Mouse (Mus musculus) ZHBTc4 (cell line): ENCODE results near the gene Brd3.
"Not testable (repeated sequence)": the region's sequence is repeated elsewhere in the genome, so short reads cannot be mapped to it uniquely, and the experiment has no call there.

Experiments used
- DNase-seq: peaks from one replicate; pipeline ENCODE4 v3.0.0-alpha.2; 2011; ENCODE audit warnings: low read depth, low spot score

The Brd3 gene

DNA sequence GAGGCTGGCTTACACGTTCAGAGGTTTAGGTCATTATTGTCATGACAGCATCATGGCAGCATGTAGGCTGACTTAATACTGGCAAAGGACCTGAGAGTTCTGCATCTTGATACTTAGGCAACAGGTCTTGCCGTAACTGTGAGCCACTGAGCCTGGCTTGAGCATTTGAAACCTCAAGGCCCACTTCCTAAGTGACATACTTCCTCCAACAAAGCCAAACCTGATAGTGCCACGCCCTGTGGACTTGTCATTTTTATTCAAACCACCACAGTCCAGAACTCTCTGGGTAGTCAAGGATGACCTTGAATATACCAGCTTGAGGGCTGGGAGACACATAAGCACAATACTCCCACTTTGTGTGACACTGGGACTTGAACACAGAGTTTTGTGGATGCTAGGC lies 5.4 kb upstream of the Brd3 start:
- DNase-seq: peak; percentile 76

DNA sequence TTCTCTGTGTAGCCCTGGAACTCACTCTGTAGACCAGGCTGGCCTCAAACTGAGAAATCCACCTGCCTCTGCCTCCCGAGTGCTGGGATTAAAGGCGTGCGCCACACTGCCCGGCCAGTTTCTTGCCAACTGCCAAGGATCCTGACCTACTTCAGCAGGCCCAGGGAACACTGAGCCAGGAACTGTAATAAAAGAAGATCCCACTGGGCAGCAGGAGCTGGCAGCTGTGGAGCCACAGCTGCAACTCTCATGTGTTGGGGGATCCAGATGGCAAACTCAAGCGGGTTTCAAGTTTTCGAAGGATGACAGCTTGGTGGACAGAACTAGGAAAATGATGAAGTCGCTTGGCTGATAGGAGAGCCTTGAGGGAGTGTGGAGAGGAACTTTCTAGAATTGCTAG lies 3.2 kb upstream of the Brd3 start:
- no peak for DNase-seq

DNA sequence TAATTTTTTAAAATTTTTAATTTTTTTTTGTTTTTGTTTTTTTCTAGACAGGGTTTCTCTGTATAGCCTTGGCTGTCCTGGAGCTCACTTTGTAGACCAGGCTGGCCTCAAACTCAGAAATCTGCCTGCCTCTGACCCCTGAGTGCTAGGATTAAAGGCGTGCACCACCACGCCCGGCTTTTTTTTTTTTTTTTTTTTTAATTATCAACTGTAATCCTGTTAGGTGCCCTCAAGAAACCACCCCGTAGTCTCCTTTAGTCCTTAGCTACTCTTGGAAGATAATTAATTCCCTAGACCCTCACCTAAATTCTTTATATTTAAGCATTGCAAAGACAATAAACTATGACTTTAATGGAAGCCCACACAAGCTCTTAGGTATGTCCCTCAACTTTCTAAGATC lies 804 bp downstream of the Brd3 start:
- not testable (repeated sequence) for DNase-seq

GRCm38 (mm10) chr2:27505539-27505938 lies 1.9 kb downstream of the Brd3 start:
- peak; percentile 100 for DNase-seq

DNA sequence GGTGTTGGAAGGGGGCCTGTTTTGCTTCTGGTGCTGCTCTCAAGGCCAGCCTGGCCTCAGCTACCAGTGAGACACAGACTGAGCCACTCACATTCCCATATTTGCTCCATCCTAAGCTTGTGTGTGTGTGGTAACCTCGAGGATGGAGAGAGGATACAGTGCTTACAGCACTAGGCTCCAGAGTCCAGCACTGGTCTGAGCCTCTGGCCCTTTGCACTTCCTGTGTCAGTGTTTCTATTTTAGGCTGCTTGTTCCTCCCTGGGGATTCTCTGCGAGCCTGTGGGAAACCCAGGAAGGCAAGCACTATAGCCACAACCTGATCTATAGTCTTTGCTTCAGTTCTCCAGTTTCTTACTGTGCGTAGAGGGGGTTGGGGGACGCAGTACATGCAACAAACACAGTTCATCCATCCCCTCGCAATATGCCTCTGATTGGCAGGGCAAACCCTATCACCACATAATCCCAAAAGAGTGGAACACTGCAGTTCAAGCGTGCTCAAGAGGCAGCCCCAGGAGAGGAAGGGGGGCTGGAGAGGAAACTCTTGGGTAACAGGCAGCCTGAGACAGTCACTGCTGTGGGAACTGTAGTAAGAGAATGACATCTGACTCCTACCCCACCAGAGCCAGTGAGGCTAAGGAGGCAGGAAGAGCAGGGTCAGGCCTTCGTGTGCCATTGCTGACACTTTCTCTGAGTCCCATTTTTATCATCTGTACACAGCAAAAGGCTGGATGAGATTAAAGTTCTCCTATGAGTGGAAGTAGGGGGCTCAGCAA lies 3.2 kb downstream of the Brd3 start:
- no peak for DNase-seq

DNA sequence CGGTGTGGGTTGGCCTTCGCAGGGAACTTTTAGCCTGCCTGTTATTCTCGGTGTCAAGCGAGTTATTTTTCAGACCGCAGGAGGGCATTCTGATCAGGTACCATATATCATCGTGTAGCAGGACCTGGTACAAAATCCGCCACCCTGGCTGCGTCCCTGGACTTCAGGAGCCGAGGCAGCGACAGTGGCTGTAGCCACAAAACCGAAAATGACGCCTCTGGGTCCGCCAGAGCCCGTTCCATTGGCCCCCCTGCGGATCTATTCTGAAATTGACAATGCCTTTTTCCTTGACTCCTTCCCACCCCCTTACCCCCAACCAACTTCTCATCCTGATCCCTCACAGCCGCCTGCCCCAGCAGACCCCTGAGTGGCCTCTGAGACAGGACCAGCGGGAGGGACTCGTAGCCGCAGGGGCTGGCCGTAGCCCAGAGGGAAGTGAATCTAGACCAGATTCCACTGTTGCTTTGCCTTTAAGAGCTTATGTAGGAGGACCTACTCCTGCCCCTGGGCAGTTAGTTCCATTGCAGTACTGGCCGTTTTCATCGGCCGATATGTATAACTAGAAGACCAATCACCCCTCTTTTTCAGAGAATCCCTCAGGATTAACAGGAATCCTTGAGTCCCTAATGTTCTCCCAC lies 11.0 kb downstream of the Brd3 start:
- DNase-seq: no peak

DNA sequence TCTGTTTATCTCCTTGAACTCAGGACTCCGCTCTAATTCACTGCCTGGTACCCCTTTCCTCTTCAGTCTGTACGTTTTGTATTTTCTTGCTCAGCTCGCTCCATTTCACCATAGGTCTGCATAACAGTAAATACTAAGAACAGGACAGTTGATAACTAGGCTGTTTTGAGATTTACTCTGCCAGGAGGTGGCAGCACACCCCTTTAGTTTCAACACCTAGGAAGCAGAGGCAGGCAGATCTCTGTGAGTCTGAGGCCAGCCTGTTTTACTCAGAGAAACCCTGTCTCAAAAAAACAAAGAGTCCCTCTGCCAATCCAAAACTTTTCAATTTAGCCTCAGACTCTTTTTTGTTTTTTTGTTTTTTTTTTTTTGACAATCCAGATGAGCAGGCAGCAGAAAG lies 13.5 kb downstream of the Brd3 start:
- peak; percentile 70 for DNase-seq

DNA sequence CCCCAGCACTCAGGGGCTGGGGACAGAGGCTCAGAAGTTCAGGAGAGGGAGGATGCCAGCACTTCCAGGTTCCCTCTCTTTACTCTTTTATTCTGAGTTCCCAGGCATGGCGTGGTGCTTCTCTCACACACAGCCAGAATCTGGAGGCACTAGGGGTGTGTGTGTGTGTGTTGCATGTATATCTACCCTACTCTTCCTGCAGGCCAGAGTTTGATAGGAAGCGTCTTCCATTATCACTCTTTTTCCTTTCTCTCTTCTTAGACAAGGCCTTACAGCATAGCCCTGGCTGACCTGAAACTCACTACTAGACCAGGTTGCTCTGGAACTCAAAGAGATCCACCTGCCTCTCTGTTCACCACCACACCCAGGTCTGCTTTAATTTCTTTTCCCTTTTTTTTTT lies 16.5 kb downstream of the Brd3 start:
- no peak for DNase-seq

- DNase-seq: no peak
Measured at GRCm38 (mm10) chr2:27488362-27488761, 19.1 kb downstream of the Brd3 start.

DNA sequence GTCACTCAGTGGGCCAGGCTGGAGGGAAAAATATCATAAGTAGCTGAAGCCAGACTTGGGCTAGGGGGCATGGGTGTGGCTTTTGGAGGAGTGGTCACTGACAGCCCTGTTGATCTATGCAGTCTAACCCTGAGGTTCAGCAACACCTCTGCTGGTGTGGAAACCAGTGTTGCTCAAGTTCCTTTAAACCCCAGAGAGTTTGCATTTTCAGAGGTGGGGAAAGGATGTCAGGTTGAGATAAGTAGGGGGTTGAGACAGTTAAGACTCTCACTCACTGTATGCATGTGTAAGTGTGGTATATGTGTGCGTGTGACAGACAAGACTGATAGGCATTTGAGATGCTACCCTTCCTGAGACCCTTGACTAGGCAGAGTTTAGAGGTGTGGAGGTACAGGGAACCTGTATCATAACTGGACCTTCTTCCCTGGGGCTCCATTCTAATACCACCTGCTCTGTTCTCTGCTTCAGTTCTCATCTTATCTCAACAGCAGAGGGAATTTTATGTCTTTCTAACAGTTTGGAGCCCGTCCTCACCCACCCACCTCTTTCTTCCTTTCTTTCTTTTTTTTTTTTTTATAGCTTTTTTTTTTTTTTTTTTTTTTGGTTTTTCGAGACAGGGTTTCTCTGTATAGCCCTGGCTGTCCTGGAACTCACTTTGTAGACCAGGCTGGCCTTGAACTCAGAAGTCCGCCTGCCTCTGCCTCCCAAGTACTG lies 20.0 kb downstream of the Brd3 start:
- DNase-seq: peak; percentile 26

DNA sequence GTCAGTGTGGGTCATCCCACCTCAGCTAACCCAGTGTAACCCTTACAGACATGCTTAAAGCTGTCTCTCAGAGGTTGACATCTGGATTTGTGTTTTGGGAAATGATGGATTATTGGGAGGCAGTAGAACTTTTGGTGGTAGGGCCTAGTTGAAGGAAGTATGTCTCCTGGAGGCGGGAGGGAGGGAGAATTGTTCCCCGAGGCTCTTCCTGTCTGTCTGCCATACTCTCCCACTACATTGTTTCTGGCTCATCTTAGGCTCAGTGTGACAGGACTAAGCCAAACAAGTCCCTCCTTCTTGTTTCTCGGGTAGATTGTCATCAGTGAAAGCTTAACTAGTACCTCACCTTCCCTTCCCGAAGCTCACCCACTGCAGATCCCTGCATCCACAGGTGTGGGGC lies 20.7 kb downstream of the Brd3 start:
- DNase-seq: peak; percentile 58

DNA sequence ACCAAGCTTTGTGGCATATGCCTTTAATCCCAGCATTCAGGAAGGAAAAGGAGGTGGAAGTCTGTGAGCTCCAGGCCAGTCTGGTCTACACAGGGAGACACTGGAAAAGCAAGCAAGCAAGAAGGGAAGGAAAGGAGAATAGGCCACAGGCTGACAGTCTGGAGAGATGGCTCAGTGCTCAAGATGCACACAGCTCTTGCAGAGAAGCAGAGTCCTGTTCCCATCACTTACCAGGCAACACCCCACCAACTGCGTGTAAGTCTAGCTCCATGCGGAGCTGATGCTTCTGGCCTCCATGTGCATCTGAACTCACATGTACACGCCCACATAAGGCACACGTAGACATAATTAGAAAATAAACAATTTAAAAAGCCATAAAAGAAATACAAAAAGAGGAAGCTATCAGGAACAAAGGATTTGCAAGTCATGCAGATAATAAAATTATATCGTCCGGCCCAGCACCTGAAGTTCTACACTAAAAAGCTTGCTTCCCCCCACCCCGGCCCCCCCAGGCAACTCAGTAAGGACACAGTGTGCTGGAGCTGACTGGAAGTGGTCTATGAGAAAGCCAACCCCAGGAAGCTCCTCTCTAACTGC lies 25.1 kb downstream of the Brd3 start:
- no peak for DNase-seq

DNA sequence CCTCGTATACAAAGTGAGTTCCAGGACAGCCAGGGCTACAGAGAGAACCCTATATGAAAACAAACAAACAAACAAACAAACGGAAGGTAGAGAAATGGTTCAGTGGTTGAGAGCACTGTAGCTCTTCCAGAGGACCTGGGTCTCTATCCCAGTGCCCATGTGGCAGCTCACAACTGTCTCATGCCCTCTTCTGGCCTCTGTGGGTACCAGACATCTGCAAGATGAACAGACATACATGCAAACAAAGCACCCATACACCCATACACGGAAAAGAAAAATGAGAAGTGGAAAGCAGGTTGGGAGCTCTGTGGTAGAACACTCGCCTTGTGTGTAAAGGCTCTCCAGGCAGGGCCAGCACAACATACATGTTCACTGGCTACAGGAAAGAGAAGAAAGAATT lies 27.1 kb downstream of the Brd3 start:
- DNase-seq: no peak

GRCm38 (mm10) chr2:27479821-27480220 lies 27.6 kb downstream of the Brd3 start:
- no peak for DNase-seq

DNA sequence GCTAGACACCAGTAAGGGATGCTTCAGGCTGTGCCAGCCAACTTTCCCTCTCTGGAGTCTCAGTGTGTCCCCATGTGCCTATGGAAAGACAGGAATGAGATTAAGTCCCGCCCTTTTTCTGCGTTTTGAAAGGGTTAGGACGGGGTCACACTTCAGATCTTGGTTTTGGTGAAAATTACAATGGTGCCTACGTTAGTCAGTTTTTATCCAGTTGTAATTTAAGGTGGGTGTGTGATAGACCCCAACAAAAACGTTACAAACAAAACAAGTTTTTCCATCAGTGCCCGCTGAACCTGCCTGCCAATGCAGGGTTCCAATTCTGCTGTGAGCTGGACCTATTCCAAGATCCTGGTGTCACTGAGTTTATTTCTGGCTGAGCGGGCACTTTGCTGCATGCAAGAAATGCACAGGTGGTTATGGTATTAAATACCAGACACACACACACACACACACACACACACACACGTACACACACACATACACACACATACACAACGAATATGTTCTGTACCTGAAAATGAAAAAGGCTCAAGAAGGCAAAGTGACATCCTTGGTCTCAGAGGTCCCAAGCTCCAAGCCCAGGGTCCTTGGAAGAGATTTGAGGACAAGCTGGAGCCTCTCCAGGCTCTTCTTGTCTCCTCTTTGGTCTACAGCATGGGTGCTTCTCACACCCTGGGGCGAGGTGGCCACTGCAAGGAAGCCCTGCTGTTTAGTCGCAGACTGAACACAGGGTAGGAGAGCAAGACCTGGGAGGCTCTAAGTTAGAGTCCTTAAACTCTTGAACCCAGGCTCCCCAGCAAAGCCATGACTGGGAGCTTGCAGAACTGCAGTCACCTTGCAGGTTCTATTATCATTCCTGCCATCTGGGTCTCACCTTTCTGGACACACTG lies 30.9 kb downstream of the Brd3 start:
- no peak for DNase-seq

DNA sequence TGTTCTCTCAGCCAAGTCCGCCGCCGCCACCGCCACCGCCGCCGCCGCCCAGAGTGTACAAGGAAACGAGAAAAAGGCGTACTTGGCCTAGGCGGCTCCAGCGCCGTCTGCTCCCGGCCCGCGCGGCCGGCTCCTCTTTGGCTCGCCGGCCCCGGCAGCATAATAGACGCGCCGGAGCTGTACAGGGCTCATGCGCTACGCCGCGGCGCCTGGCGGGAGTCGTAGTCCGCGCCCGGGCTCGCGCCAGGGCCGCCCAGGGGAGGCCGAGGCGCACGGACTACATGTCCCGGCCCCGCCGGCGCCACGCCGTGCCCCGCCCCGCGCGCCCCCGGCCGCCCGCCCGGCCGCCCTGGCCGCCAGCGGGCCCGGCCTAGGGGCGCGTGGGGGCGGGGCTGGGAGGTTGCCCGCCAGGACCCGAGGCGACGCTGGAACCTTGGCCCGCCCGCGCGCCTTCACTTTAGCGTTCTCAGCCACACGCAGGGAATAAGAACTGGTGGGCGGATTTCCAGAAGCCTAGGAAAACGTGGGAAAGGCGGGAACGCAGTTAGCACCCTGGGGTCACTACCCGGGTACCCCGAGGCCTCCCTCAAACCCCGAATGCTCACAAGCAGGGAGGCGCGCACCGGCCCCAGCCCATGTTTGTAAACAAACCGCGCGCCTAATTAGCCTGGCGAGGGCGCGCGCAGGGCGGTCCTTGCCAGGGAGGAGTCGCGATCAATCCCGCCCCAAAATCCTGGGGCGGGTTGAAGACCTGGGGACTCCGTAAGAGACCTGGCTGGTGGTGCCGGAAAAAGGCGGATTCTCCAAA lies 31.8 kb downstream of the Brd3 start:
- DNase-seq: peak; percentile 98

DNA sequence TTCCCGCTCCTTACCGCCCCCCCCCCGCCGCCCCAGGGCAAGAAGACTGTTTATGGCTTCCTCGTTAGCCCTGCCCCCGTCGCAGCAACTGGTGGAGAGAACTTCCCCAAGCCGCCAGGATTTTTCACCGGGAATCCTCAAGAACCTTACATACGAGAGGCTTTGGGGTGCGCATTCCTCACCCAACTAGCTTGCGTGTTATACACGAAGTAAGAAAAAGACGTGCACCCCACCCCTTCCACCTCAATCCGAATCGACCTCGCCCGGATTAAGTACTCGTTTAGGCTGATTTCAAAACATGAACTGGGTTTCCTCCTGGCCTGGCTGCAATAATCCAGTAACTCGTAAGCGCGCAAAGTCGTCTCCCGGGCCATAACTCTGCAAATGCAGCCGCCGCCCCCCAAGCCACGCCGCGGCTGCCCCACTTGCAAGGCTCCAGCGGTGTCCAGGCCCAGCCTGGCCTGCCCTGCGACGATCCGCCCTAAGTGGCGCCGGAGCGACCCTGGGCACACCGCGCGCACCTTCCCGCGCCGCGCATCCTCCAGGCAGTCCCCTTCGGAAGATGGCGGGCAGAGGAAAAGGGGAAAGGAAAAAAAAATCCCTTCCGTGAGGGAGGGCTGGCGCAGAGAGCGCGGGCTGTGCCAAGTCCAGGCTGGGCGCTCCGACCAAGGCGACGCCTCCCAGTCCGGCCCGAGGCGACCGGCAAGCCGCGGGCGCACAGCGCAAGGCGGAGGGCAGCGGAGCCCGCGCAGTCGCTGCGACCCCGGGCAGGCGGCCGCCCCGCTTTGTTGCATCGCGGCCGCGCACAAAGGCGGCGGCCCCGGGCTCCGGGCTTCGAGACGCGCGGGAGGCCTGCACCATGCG lies 32.6 kb downstream of the Brd3 start:
- DNase-seq: peak; percentile 57

DNA sequence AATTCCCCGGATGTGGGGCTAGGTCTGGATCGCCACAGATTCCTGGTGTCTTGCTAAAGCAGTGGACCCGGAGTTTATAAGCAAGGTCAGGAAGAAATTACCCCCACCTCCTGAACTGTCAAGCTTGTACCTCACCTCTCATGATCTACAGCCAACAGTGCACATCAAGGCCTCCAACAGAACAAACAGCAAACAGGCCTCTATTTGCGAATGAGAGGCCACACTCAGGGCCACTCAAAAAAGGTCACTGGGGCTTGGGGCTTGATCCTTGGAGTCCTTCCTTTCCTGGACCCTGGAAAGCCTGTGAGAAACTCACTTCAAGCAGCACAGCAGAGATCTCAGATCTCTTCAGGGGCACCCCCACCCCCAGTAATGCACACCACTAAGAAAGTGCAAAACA lies 33.6 kb downstream of the Brd3 start:
- no peak for DNase-seq

- DNase-seq: peak; percentile 59
Measured at GRCm38 (mm10) chr2:27473061-27473765, 34.2 kb downstream of the Brd3 start.
